Mouse (Mus musculus): Measurements from ENCODE around the gene Crybg1. TPM values are rescaled to one million over a fixed set of nuclear protein-coding genes. Genes with fewer than 3 reads are reported as not detected.

Crybg1 gene
- polyA plus RNA-seq, 1 experiment from 2014 or later: 3.2 TPM

DNA sequence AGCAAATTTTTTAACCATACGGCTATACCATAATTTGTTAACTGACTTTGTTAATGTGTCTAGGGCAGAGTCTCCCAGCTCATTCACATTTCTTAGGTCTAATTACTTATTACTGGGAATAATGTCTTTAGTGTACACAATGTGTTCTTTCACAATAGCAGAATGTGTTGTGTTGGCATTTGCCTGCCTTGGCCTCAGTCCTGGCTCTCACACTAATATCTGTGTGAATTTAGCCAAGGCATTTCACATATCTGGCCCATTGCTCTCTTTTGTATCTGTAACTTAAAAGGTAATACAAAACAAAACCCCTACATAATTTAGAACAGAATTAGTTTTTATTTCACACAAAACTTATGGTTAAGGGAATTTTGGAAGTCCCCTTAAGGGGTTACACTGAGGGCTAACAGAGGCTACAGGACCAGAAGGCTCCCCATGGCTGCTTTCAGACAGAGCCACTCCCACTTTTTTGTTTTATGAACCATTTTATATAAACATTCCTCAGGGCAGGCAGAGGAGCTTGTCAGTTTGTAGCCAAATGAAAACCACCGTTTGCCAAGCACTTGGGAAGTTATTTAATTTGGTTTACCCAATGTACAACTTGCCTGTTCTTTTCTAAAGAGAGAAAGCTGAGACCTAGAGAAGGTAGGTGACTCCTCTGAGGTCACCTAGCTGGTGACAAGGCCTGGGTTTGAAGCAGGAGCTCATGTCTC, 148.3 kb downstream of the Crybg1 start:
- Histone ChIP-seq H3K36me3 (ENCODE audit: insufficient read depth, low read length) (no peaks in the 10 kb centered on the region), H3K9ac (ENCODE audit: low read depth, low read length) (no peak overlapping the region), H3K4me2 (ENCODE audit: low read length) (no peak overlapping the region), H3K9me3 (replicated peaks; ENCODE audit: low read length) (no peaks in the 10 kb centered on the region), H3K27ac (no peak overlapping the region), H3K4me1 (replicated peaks; ENCODE audit: insufficient read depth, low read length) (0 out of 2 replicates have a peak, but pooled peaks cover 3% of the 10 kb centered on the region), H3K27me3 (ENCODE audit: insufficient read depth, low read length) (peaks cover 21% of the 10 kb centered on the region), H3K4me3 (replicated peaks; ENCODE audit: low read depth, low read length) (no peak overlapping the region)
- DNase-seq (ENCODE audit: low spot score): no peak
- no peak for ATAC-seq (replicated peaks; ENCODE audit: low FRiP score, low read depth)
- no peak for TF ChIP-seq CTCF (IDR thresholded peaks at IDR 0.05; ENCODE audit: low read depth)
- WGBS: 36% methylated on average over 2 of the region's 2 CpGs

DNA sequence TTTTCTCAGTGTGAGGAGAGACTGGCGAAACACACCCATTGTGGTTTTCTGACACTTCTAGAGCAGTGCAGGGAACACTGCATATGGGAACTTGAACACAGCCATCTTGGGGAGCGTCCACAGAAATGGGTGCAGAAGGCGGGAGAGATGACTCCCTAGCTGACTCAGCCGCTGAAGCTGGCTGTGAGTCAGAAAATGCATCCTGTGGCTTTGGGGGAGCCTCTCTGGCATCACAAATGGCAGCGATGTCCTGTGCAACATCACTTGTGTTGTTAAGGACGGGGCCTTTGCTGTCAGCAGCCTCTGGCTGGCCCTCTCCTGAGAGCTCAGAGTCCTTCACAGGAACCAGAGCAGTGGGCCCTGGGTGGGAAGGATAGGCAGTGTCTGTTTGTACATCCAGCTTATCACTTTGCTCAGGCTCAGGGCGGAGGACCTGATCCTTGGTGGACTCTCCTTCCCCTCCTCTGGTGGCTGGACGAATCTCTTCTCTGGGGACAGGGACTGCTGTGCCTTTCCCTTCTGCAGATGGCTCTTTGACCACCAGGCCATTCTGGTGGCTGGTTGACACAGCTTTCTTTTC, 150.1 kb downstream of the Crybg1 start:
- Histone ChIP-seq H3K4me2 (ENCODE audit: low read length) (no peak overlapping the region), H3K27me3 (ENCODE audit: insufficient read depth, low read length) (peaks cover 9% of the 10 kb centered on the region; the same call in 1 of the 2 replicates), H3K27ac (no peak overlapping the region), H3K9me3 (replicated peaks; ENCODE audit: low read length) (no peaks in the 10 kb centered on the region), H3K4me3 (replicated peaks; ENCODE audit: low read depth, low read length) (no peak overlapping the region), H3K36me3 (ENCODE audit: insufficient read depth, low read length) (no peaks in the 10 kb centered on the region), H3K9ac (ENCODE audit: low read depth, low read length) (no peak overlapping the region), H3K4me1 (replicated peaks; ENCODE audit: insufficient read depth, low read length) (no peaks in the 10 kb centered on the region)
- ATAC-seq (replicated peaks; ENCODE audit: low FRiP score, low read depth) (no peak), DNase-seq (ENCODE audit: low spot score) (no peak)
- no peak for TF ChIP-seq CTCF (IDR thresholded peaks at IDR 0.05; ENCODE audit: low read depth)
- 74% methylated on average over 8 of the region's 8 CpGs for WGBS

DNA sequence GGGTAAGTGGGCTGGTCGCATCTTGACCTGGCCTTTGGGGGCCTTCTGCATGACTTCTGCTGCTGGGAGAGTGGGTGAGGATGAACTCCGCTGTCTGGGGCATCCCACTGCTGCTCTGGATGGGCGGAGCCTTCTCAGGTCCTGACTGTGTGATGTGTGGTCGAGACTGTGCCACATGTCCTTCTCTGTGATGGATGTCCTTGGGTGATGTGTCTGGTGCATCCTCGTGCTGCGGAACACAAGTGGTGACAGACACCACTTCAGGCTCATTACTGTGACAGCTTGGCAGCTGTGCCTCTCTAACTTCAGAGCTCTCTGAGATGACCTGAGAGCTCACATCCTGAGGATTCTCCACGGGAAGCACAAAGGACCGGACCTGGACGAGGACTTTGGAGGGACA, 150.6 kb downstream of the Crybg1 start:
- TF ChIP-seq CTCF (IDR thresholded peaks at IDR 0.05; ENCODE audit: low read depth): no peak
- no peak for ATAC-seq (replicated peaks; ENCODE audit: low FRiP score, low read depth)
- Histone ChIP-seq H3K4me1 (replicated peaks; ENCODE audit: insufficient read depth, low read length) (no peaks in the 10 kb centered on the region), H3K36me3 (ENCODE audit: insufficient read depth, low read length) (no peaks in the 10 kb centered on the region), H3K4me3 (replicated peaks; ENCODE audit: low read depth, low read length) (no peak overlapping the region), H3K9ac (ENCODE audit: low read depth, low read length) (no peak overlapping the region), H3K4me2 (ENCODE audit: low read length) (no peak overlapping the region), H3K9me3 (replicated peaks; ENCODE audit: low read length) (no peaks in the 10 kb centered on the region), H3K27ac (no peak overlapping the region), H3K27me3 (ENCODE audit: insufficient read depth, low read length) (peaks cover 9% of the 10 kb centered on the region; the same call in 1 of the 2 replicates)
- DNase-seq (ENCODE audit: low spot score): no peak
- 58% methylated on average over 9 of the region's 9 CpGs for WGBS

DNA sequence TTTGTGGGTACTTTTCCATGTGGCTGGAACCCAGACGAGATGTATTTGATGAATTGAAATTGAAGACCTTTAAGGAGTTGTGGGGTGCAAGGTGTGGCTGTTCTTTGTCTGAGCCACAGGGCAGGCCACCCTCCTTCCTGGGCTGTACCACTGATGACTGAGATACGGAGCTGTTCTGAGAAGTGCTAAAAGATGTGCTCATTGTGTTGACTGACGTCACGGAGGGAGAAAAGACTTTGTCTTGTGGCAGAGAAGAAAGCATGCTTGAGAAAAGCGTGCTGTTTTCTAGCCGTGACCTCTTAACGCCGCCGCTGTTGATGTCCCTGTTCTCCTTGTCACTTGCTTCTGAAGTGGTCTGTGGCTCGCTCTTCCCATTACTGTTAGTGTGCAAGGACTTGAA, 151.4 kb downstream of the Crybg1 start:
- Histone ChIP-seq H3K27me3 (ENCODE audit: insufficient read depth, low read length) (peaks cover 8% of the 10 kb centered on the region; the same call in 1 of the 2 replicates), H3K9me3 (replicated peaks; ENCODE audit: low read length) (no peaks in the 10 kb centered on the region), H3K9ac (ENCODE audit: low read depth, low read length) (no peak overlapping the region), H3K27ac (no peak overlapping the region), H3K4me1 (replicated peaks; ENCODE audit: insufficient read depth, low read length) (no peaks in the 10 kb centered on the region), H3K4me3 (replicated peaks; ENCODE audit: low read depth, low read length) (no peak overlapping the region), H3K36me3 (ENCODE audit: insufficient read depth, low read length) (no peaks in the 10 kb centered on the region), H3K4me2 (ENCODE audit: low read length) (no peak overlapping the region)
- DNase-seq (ENCODE audit: low spot score) (no peak), ATAC-seq (replicated peaks; ENCODE audit: low FRiP score, low read depth) (no peak)
- TF ChIP-seq CTCF (IDR thresholded peaks at IDR 0.05; ENCODE audit: low read depth): no peak
- 88% methylated on average over 10 of the region's 10 CpGs for WGBS

DNA sequence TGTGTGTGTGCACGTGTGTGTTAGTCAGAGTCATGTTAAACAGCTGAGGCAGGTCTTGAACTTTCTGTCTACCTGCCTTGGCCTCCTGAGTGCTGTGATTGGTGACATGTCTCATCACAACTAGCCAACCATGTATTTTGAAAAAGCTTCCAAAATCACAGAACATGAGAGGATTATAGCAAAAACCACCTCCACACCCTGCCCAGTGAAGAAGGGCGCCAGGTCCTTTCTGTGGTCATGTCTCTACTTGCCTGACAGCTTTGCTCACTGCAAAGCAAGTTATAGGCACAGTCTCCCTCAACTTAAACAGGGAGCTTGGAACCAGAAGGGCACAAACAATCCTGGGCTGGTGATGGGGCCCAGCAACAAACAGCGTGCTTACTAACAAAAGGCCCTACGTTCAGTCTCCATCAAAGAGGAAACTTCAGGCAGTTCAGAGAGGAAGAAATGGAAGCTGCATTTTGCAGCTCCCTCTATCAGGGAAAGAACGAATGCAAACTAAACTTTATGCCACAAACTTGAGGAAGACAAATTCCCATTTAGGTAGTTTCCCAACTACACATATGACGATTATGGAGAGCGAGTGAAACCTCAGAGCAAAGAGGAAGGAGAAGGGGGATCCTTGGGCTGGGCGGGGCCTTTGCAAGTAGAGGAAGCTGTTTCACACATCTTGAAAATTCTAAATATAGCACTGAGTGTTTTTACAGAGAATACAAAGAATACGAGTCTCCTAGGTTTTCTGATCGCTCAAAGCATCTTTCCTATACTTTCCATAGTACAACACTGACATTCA, 152.6 kb downstream of the Crybg1 start:
- Histone ChIP-seq H3K27ac (no peak overlapping the region), H3K4me1 (replicated peaks; ENCODE audit: insufficient read depth, low read length) (no peaks in the 10 kb centered on the region), H3K9me3 (replicated peaks; ENCODE audit: low read length) (no peaks in the 10 kb centered on the region), H3K27me3 (ENCODE audit: insufficient read depth, low read length) (no peaks in the 10 kb centered on the region), H3K9ac (ENCODE audit: low read depth, low read length) (no peak overlapping the region), H3K4me2 (ENCODE audit: low read length) (no peak overlapping the region), H3K36me3 (ENCODE audit: insufficient read depth, low read length) (no peaks in the 10 kb centered on the region), H3K4me3 (replicated peaks; ENCODE audit: low read depth, low read length) (no peak overlapping the region)
- no peak for TF ChIP-seq CTCF (IDR thresholded peaks at IDR 0.05; ENCODE audit: low read depth)
- no peak for DNase-seq (ENCODE audit: low spot score)
- WGBS: 80% methylated on average over 10 of the region's 10 CpGs
- no peak for ATAC-seq (replicated peaks; ENCODE audit: low FRiP score, low read depth)

DNA sequence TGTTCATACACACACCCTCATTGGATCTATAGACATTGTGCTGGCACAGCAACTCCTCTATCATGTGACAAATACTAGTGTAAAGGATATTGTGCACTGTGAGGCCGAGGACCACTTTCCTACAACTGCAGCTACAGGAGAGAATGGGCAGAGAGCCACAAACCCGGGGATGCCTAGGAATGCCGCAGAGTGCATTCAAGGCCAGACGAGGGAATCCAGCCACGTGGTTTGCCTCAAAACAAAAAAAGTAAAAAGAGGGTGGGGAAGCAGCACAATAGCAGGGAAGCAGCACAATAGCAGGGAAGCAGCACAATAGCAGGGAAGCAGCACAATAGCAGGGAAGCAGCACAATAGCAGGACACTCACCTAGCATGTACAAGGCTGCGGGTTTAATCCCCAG, 155.5 kb downstream of the Crybg1 start:
- no peak for TF ChIP-seq CTCF (IDR thresholded peaks at IDR 0.05; ENCODE audit: low read depth)
- no peaks in the 10 kb centered on the region for H3K27me3 ChIP-seq (ENCODE audit: insufficient read depth, low read length)
- H3K9me3 ChIP-seq (replicated peaks; ENCODE audit: low read length): no peaks in the 10 kb centered on the region
- no peak overlapping the region for H3K9ac ChIP-seq (ENCODE audit: low read depth, low read length)
- no peak overlapping the region for H3K27ac ChIP-seq
- H3K4me3 ChIP-seq (replicated peaks; ENCODE audit: low read depth, low read length): no peak overlapping the region
- no peaks in the 10 kb centered on the region for H3K4me1 ChIP-seq (replicated peaks; ENCODE audit: insufficient read depth, low read length)
- DNase-seq (ENCODE audit: low spot score) (no peak), ATAC-seq (replicated peaks; ENCODE audit: low FRiP score, low read depth) (no peak)
- WGBS: 46% methylated on average over 6 of the region's 6 CpGs
- no peak overlapping the region for H3K4me2 ChIP-seq (ENCODE audit: low read length)
- H3K36me3 ChIP-seq (ENCODE audit: insufficient read depth, low read length): no peaks in the 10 kb centered on the region
